Mouse (Mus musculus): ENCODE results near the gene Zmym2. TPM values are rescaled to one million over a fixed set of nuclear protein-coding genes. Genes with fewer than 3 reads are reported as not detected.
A peak's percentile ranks its signal among the peaks of the same experiment; 100 is the strongest.
"Not testable (repeated sequence)": the region's sequence is repeated elsewhere in the genome, so short reads cannot be mapped to it uniquely, and the experiment has no call there.

The Zmym2 gene
- polyA plus RNA-seq, 1 experiment from 2014 or later: 26.8 TPM

- no peak overlapping the region for H3K27ac ChIP-seq
- H3K4me3 ChIP-seq: no peak overlapping the region
- no peaks in the 10 kb centered on the region for H3K27me3 ChIP-seq
- no peaks in the 10 kb centered on the region for H3K36me3 ChIP-seq
- 87% methylated on average over 1 of the region's 1 CpGs for WGBS
- no peak for ATAC-seq (replicated peaks; ENCODE audit: insufficient number of reproducible peaks, insufficient read depth, low FRiP score, low read depth)
- peaks cover 10% of the 10 kb centered on the region for H3K4me1 ChIP-seq (replicated peaks)
- H3K9ac ChIP-seq: no peak overlapping the region
- H3K9me3 ChIP-seq (replicated peaks): no peaks in the 10 kb centered on the region
- no peak overlapping the region for H3K4me2 ChIP-seq
Observed at GRCm38 (mm10) chr14:56883431-56883830, 3.0 kb upstream of the Zmym2 start.

GRCm38 (mm10) chr14:56885308-56885771, 1.1 kb upstream of the Zmym2 start:
- H3K27ac ChIP-seq: peak overlapping the region; percentile 95
- 1% methylated on average over 36 of the region's 36 CpGs for WGBS
- no peaks in the 10 kb centered on the region for H3K9me3 ChIP-seq (replicated peaks)

DNA sequence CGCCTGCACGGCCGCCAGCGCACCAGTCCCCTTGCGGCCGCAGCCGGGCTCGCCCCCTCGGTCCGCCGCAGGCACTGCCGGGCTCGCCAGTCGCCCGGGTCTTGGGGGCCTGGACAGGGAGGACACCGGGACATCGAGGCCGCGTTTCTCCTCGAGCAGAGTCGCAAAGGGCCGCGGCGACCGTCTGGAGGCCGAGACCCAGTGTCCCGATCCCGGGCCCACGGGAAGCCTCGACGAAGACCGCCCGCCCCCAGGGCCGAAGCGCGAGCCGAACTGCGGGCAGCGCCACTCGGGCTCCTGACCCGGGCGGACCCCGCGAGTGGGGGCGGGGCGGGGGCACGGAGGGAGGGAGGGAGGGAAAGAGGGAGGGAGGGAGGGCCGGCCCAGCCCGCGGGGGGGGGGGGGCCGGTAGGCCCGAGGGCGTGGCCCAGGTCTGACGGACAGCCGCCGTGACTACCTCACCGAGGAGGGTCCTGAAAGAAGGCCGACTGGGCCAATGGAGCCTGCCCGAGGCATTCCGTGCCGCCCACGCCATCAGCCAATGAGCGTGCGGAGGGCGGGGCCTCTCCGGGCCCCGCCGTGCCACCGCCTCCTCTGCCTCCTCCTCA, 363 bp upstream of the Zmym2 start:
- under 1% methylated on average over 38 of the region's 69 CpGs for WGBS

More at GRCm38 (mm10) chr14:56885308-56885771, 1.1 kb upstream of the Zmym2 start:
- no peak; the same call in none of the 2 replicates for ATAC-seq (replicated peaks; ENCODE audit: insufficient number of reproducible peaks, insufficient read depth, low FRiP score, low read depth)
- Histone ChIP-seq H3K27me3 (no peaks in the 10 kb centered on the region), H3K4me1 (replicated peaks) (peaks cover 21% of the 10 kb centered on the region), H3K4me3 (peak overlapping the region; percentile 65), H3K9ac (peak overlapping the region; percentile 61), H3K4me2 (peak overlapping the region; percentile 88), H3K36me3 (peaks cover 9% of the 10 kb centered on the region; the same call in 1 of the 2 replicates)

GRCm38 (mm10) chr14:56887514-56887880, 1.0 kb downstream of the Zmym2 start:
- Histone ChIP-seq H3K4me1 (replicated peaks) (peaks cover 21% of the 10 kb centered on the region), H3K9me3 (replicated peaks) (no peaks in the 10 kb centered on the region), H3K4me3 (peak overlapping the region; percentile 69), H3K9ac (peak overlapping the region; percentile 92), H3K27me3 (no peaks in the 10 kb centered on the region), H3K4me2 (peak overlapping the region; percentile 70), H3K27ac (peak overlapping the region; percentile 99), H3K36me3 (peaks cover 14% of the 10 kb centered on the region)
- WGBS: 0% methylated on average over 3 of the region's 3 CpGs
- no peak for ATAC-seq (replicated peaks; ENCODE audit: insufficient number of reproducible peaks, insufficient read depth, low FRiP score, low read depth)

More for the DNA sequence above, 363 bp upstream of the Zmym2 start:
- H3K9me3 ChIP-seq (replicated peaks); H3K27me3 ChIP-seq: not testable (repeated sequence)
- peak overlapping the region; percentile 75 for H3K9ac ChIP-seq
- H3K4me1 ChIP-seq (replicated peaks): peaks cover 21% of the 10 kb centered on the region
- peak overlapping the region; percentile 65 for H3K4me3 ChIP-seq
- peak overlapping the region; percentile 95 for H3K27ac ChIP-seq
- H3K4me2 ChIP-seq: peak overlapping the region; percentile 88
- H3K36me3 ChIP-seq: peaks cover 12% of the 10 kb centered on the region
- ATAC-seq (replicated peaks; ENCODE audit: insufficient number of reproducible peaks, insufficient read depth, low FRiP score, low read depth): peak; percentile 97

DNA sequence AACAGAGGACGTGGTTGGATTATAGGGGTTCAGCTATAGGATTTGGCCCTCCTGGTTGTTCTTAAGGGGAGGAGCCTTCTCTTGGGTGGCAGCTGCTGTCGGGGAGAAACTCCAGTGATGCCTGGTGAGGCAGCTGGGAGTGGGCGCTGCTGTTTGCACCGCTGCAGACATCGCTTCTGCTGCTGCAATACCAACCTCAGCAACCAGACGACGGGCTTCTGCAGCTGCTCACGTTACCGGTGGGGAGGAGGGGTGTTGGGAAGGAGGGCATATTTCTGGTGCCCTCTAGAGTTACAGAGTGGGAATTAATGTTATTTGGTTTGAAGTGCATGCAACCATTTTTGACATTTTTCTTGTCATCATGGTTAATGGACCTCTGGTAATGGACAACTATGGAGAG, 1.4 kb downstream of the Zmym2 start:
- no peak for ATAC-seq (replicated peaks; ENCODE audit: insufficient number of reproducible peaks, insufficient read depth, low FRiP score, low read depth)
- 0% methylated on average over 9 of the region's 9 CpGs for WGBS

GRCm38 (mm10) chr14:56888416-56888815, 2.0 kb downstream of the Zmym2 start:
- Histone ChIP-seq H3K4me2 (peak overlapping the region; percentile 70), H3K4me1 (replicated peaks) (peaks cover 21% of the 10 kb centered on the region), H3K27me3 (no peaks in the 10 kb centered on the region), H3K36me3 (peaks cover 16% of the 10 kb centered on the region), H3K27ac (peak overlapping the region; percentile 99; the same call in 1 of the 2 replicates), H3K9ac (no peak overlapping the region), H3K4me3 (peak overlapping the region; percentile 69), H3K9me3 (replicated peaks) (no peaks in the 10 kb centered on the region)
- ATAC-seq (replicated peaks; ENCODE audit: insufficient number of reproducible peaks, insufficient read depth, low FRiP score, low read depth): no peak
- WGBS: 69% methylated on average over 2 of the region's 2 CpGs

More for the DNA sequence above, 1.4 kb downstream of the Zmym2 start:
- H3K36me3 ChIP-seq: peaks cover 16% of the 10 kb centered on the region
- H3K27ac ChIP-seq: peak overlapping the region; percentile 99
- peak overlapping the region; percentile 70 for H3K4me2 ChIP-seq
- no peaks in the 10 kb centered on the region for H3K9me3 ChIP-seq (replicated peaks)
- peak overlapping the region; percentile 92 for H3K9ac ChIP-seq
- peaks cover 21% of the 10 kb centered on the region for H3K4me1 ChIP-seq (replicated peaks)
- no peaks in the 10 kb centered on the region for H3K27me3 ChIP-seq
- peak overlapping the region; percentile 69 for H3K4me3 ChIP-seq

- peaks cover 22% of the 10 kb centered on the region for H3K36me3 ChIP-seq
- H3K27me3 ChIP-seq: no peaks in the 10 kb centered on the region
- no peaks in the 10 kb centered on the region for H3K9me3 ChIP-seq (replicated peaks)
- no peak overlapping the region for H3K27ac ChIP-seq
- WGBS: 75% methylated on average over 2 of the region's 2 CpGs
- H3K9ac ChIP-seq: no peak overlapping the region
- no peak overlapping the region for H3K4me3 ChIP-seq
- no peak overlapping the region for H3K4me2 ChIP-seq
- ATAC-seq (replicated peaks; ENCODE audit: insufficient number of reproducible peaks, insufficient read depth, low FRiP score, low read depth): no peak
- peaks cover 5% of the 10 kb centered on the region; the same call in 1 of the 2 replicates for H3K4me1 ChIP-seq (replicated peaks)
Observed at GRCm38 (mm10) chr14:56894417-56894816, 8.0 kb downstream of the Zmym2 start.

DNA sequence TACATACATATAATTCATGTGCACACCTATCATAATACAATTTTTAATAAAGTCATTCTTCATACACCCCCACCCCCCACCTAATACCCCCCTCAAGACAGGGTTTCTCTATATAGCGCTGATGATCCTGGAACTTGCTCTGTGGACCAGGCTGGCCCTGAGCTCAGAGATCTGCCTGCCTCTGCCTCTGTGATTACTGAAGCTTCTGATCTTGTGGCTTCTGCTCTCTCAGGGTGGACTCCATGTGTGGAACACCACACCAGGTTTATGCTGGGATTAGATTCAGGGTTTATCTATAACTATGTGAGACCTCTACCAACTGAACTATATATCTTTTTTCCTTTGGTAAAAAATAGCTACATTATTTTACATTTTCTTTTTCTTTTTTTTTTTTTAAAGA, 10.1 kb downstream of the Zmym2 start:
- Histone ChIP-seq H3K27ac (no peak overlapping the region), H3K9ac (no peak overlapping the region), H3K36me3 (peaks cover 13% of the 10 kb centered on the region), H3K4me3 (no peak overlapping the region), H3K4me1 (replicated peaks) (0 out of 2 replicates have a peak, but pooled peaks cover 3% of the 10 kb centered on the region), H3K27me3 (no peaks in the 10 kb centered on the region), H3K9me3 (replicated peaks) (no peaks in the 10 kb centered on the region), H3K4me2 (no peak overlapping the region)
- ATAC-seq (replicated peaks; ENCODE audit: insufficient number of reproducible peaks, insufficient read depth, low FRiP score, low read depth): no peak
- 97% methylated on average over 1 of the region's 1 CpGs for WGBS

DNA sequence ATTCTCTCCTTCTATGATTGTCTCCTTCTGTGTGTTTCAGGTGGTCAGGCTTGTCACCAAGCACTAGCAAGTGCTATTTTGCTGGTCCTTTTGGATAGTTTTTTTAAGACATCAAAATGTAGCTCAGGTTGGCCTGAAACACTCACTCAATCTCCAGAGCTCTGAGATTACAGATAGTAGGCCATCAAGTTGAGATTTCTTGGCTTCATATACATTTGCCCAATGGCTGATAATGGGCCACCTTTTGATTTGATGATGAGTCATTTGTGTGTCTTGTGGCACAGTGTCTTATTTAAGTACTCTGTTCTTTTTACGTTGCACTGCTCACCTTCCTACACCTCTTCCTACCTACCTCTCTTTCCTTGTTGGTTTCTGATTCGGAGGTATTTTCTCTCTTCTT, 11.0 kb downstream of the Zmym2 start:
- no peaks in the 10 kb centered on the region for H3K9me3 ChIP-seq (replicated peaks)
- no peaks in the 10 kb centered on the region for H3K27me3 ChIP-seq
- no peak overlapping the region for H3K4me3 ChIP-seq
- no peak overlapping the region for H3K27ac ChIP-seq
- 0 out of 2 replicates have a peak, but pooled peaks cover 3% of the 10 kb centered on the region for H3K4me1 ChIP-seq (replicated peaks)
- WGBS: 90% methylated on average over 2 of the region's 2 CpGs
- H3K4me2 ChIP-seq: no peak overlapping the region
- no peak overlapping the region for H3K9ac ChIP-seq
- ATAC-seq (replicated peaks; ENCODE audit: insufficient number of reproducible peaks, insufficient read depth, low FRiP score, low read depth): no peak
- peaks cover 11% of the 10 kb centered on the region for H3K36me3 ChIP-seq

- Histone ChIP-seq H3K4me1 (replicated peaks) (0 out of 2 replicates have a peak, but pooled peaks cover 4% of the 10 kb centered on the region), H3K36me3 (peaks cover 17% of the 10 kb centered on the region; the same call in 1 of the 2 replicates), H3K27me3 (no peaks in the 10 kb centered on the region), H3K4me2 (no peak overlapping the region), H3K9ac (no peak overlapping the region), H3K9me3 (replicated peaks) (no peaks in the 10 kb centered on the region), H3K27ac (no peak overlapping the region), H3K4me3 (no peak overlapping the region)
- no peak for ATAC-seq (replicated peaks; ENCODE audit: insufficient number of reproducible peaks, insufficient read depth, low FRiP score, low read depth)
Observed at GRCm38 (mm10) chr14:56899656-56900055, 13.2 kb downstream of the Zmym2 start.

- Histone ChIP-seq H3K9ac (no peak overlapping the region), H3K27ac (no peak overlapping the region), H3K9me3 (replicated peaks) (no peaks in the 10 kb centered on the region), H3K4me1 (replicated peaks) (0 out of 2 replicates have a peak, but pooled peaks cover 4% of the 10 kb centered on the region), H3K4me3 (no peak overlapping the region), H3K27me3 (no peaks in the 10 kb centered on the region), H3K4me2 (no peak overlapping the region), H3K36me3 (peaks cover 25% of the 10 kb centered on the region; the same call in 1 of the 2 replicates)
- 88% methylated on average over 6 of the region's 6 CpGs for WGBS
- ATAC-seq (replicated peaks; ENCODE audit: insufficient number of reproducible peaks, insufficient read depth, low FRiP score, low read depth): no peak
Observed at GRCm38 (mm10) chr14:56903039-56903438, 16.6 kb downstream of the Zmym2 start.

DNA sequence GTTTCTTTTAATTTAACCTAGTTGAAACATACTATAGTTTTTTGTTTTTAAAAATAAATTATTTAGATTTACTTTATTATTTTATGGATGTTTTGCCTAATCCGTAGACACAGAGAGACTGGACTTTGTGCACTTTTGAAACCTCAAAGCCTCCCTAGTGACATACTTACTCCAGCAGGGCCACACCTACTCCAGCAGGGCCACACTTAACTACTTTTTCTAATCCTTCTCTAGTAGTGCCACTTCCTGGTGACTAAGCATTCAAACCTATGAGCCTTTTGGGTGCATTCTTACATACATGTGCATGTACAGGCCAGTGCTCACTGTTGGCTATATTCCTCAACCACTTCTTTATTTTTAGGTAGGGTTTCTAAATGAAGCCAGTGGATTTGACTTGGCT, 19.2 kb downstream of the Zmym2 start:
- H3K9ac ChIP-seq: no peak overlapping the region
- H3K27ac ChIP-seq: no peak overlapping the region
- H3K36me3 ChIP-seq: peaks cover 25% of the 10 kb centered on the region; the same call in 1 of the 2 replicates
- H3K4me2 ChIP-seq: no peak overlapping the region
- ATAC-seq (replicated peaks; ENCODE audit: insufficient number of reproducible peaks, insufficient read depth, low FRiP score, low read depth): no peak
- 98% methylated on average over 1 of the region's 1 CpGs for WGBS
- no peaks in the 10 kb centered on the region for H3K9me3 ChIP-seq (replicated peaks)
- H3K4me3 ChIP-seq: no peak overlapping the region
- H3K4me1 ChIP-seq (replicated peaks): 0 out of 2 replicates have a peak, but pooled peaks cover 4% of the 10 kb centered on the region
- no peaks in the 10 kb centered on the region for H3K27me3 ChIP-seq

Data from heart, embryonic 15.5 days (tissue).